Mouse (Mus musculus) brain, embryonic 18.5 days (tissue): Measurements from ENCODE around the gene Fam129b.

Experiments
- DNase-seq: peaks from one replicate; pipeline ENCODE4 v3.0.0-alpha.2; 2012; ENCODE audit warnings: low read depth, low spot score

Fam129b gene

GRCm38 (mm10) chr2:32964659-32965457 is 88.9 kb downstream of the Fam129b start:
- no peak for DNase-seq

- no peak for DNase-seq
These were observed 89.7 kb downstream of the Fam129b start for GRCm38 (mm10) chr2:32965511-32966183.

GRCm38 (mm10) chr2:32966184-32966688 is 90.3 kb downstream of the Fam129b start:
- no peak for DNase-seq

GRCm38 (mm10) chr2:32966689-32967631 is 91.0 kb downstream of the Fam129b start:
- peak; percentile 84 for DNase-seq

GRCm38 (mm10) chr2:32968024-32968614 is 92.2 kb downstream of the Fam129b start:
- DNase-seq: no peak

GRCm38 (mm10) chr2:32969326-32969725 is 93.4 kb downstream of the Fam129b start:
- no peak for DNase-seq

- no peak for DNase-seq
These were observed 95.3 kb downstream of the Fam129b start for GRCm38 (mm10) chr2:32971235-32971634.

GRCm38 (mm10) chr2:32974216-32974615 is 98.3 kb downstream of the Fam129b start:
- DNase-seq: no peak
